Mouse (Mus musculus) cerebellum, adult 2 months (tissue): ENCODE data around the gene Fam222b.

Experiments used
- CTCF ChIP-seq: fragments of 200-500 bp; IDR thresholded peaks from 2 replicates; pipeline ENCODE4 v1.5.1; 2011; ENCODE audit warnings: low read depth, mild to moderate bottlenecking, control low read depth, low read length, moderate library complexity, borderline replicate concordance; ENCODE audit not compliant: insufficient read depth
- POLR2A ChIP-seq: fragments of 200-500 bp; IDR thresholded peaks from 2 replicates; pipeline ENCODE4 v1.6.1; 2011; ENCODE audit warnings: low read length, control low read depth, borderline replicate concordance; ENCODE audit not compliant: insufficient read depth

DNA sequence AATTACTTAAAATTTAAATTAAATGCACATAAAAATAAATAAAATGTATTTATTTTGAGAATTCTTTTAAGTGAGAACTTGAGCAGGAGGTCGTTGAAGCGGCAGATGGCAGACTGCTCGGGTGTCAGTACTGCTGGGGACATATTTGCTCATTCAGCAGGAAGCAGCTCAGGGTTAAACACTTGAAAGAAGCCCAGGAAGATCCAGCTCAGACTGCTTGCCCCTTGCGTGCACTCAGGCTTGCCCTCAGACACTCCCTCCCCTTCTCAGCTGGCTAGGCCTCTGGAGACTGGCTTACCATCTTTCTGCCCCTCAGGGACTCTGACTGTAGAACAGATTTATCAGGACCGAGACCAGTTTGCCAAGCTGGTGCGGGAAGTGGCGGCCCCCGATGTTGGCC is 37.5 kb upstream of the Fam222b start:
- TF ChIP-seq POLR2A (no peak), CTCF (no peak)
